Mouse (Mus musculus) bone marrow, adult 2 months (tissue): ENCODE results near the gene Pick1. TPM values are rescaled to one million over a fixed set of nuclear protein-coding genes. Genes with fewer than 3 reads are reported as not detected.
"Not testable (repeated sequence)": the region's sequence is repeated elsewhere in the genome, so short reads cannot be mapped to it uniquely, and the experiment has no call there.

Experiments
- H3K27ac ChIP-seq: fragments of 200-500 bp; 2 replicates; pipeline ENCODE4 v1.5.1; 2012; ENCODE audit warnings: low read depth, mild to moderate bottlenecking, control low read depth, inconsistent platforms, low read length; ENCODE audit not compliant: control insufficient read depth, poor library complexity, insufficient read depth
- H3K4me1 ChIP-seq: fragments of 200-500 bp; 2 replicates; pipeline ENCODE4 v1.6.1; 2011; ENCODE audit warnings: low read length; ENCODE audit not compliant: control insufficient read depth, insufficient read depth
- H3K4me3 ChIP-seq: fragments of 200-500 bp; replicated peaks from 2 replicates; pipeline ENCODE3; 2011; ENCODE audit warnings: mild to moderate bottlenecking, low read depth, low read length, control low read depth; ENCODE audit not compliant: control insufficient read depth
- CTCF ChIP-seq: fragments of 200-500 bp; IDR thresholded peaks from 2 replicates; pipeline ENCODE4 v1.5.1; 2011; ENCODE audit warnings: low read length, control low read depth; ENCODE audit not compliant: control insufficient read depth, insufficient read depth
- POLR2A ChIP-seq: fragments of 200-500 bp; IDR thresholded peaks from 2 replicates; pipeline ENCODE4 v1.6.1; 2011; ENCODE audit warnings: low read depth, mild to moderate bottlenecking, control low read depth, low read length, borderline replicate concordance; ENCODE audit not compliant: control insufficient read depth
- WGBS: fragments of 180-500 bp; shearing (Covaris S2); methylation state at CpG from one replicate; pipeline ENCODE4 v1.1.7; 2018; 5-methylcytosine and 5-hydroxymethylcytosine counted together
- polyA plus RNA-seq: library from polyadenylated mRNA; stranded (reverse); fragments of >200 nt; gene quantifications from 2 replicates; pipeline ENCODE4 v1.2.4, GENCODE M21; 2011; ENCODE audit warnings: low replicate concordance; ENCODE audit not compliant: missing spikeins, insufficient read depth, insufficient read length

Gene Pick1
- polyA plus RNA-seq, 1 experiment: 13.6 TPM

DNA sequence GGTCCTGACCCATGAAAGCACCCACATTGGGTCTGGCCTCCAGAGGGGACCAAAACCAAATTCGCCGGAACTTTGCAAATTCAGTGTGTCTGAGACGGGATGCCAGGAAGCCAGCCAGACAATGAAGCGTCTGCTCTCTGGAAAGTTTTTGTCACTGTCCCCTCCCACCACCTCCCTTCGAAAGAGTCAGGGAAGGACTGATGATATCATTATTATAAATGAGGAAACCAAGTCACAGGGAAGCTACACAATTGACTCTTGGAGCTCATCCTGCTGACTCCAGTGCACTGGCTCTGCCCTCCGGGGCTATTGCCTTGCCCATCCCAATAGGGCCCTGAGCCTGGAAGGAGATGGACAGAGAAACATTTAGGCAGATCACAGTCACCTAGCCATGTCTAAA, 15.4 kb upstream of the Pick1 start:
- Histone ChIP-seq H3K4me1 (no peaks in the 10 kb centered on the region), H3K27ac (no peak overlapping the region), H3K4me3 (no peak overlapping the region)
- WGBS: 80% methylated on average over 6 of the region's 6 CpGs
- TF ChIP-seq POLR2A: no peak
- TF ChIP-seq CTCF: no peak

DNA sequence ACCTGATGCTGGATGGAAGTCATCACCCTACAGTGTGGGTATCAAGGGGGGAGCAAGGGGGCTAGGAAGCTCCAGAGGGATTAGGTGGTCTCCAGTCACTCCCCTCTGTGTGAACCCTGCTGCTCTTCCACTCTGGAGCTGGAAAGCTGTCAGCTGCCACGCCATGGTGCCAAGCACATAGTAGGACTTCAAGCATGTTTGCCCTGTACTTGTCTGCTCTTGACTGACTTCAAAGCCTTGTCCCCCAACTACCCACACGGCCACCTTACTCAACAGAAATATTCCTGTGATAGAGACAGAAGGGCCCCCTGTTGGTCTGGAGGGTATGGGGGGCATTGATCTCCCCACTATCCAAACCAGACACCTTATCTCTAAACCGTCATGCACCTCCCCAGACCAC, 12.8 kb upstream of the Pick1 start:
- WGBS: 59% methylated on average over 3 of the region's 3 CpGs
- Histone ChIP-seq H3K4me1 (no peaks in the 10 kb centered on the region), H3K27ac (no peak overlapping the region), H3K4me3 (no peak overlapping the region)
- no peak for TF ChIP-seq POLR2A

DNA sequence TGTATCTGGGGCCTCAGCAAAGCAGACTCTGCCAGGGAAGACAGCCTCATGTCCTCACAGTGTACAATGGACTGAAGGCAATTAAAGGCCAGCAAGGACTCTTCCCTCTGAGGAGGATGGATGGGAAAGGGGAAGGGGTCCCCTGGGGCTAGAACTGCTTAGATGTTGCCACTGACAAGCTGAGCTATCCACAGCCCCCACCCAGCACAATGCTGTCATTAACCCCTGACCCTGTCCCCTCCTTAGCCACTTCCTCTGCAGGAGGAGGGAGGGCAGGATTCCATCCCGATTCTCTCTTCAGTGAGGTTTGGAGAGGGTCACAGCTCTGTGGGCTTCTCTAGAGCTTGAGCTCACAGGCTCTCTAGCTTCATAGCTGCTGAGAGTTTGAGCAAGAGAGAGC, 9.4 kb upstream of the Pick1 start:
- TF ChIP-seq CTCF (no peak), POLR2A (no peak)
- Histone ChIP-seq H3K4me3 (no peak overlapping the region), H3K4me1 (no peaks in the 10 kb centered on the region), H3K27ac (no peak overlapping the region)
- WGBS: 7% methylated on average over 1 of the region's 1 CpGs

- TF ChIP-seq CTCF (no peak), POLR2A (no peak)
- no peak overlapping the region for H3K27ac ChIP-seq
- H3K4me1 ChIP-seq: no peaks in the 10 kb centered on the region
- no peak overlapping the region for H3K4me3 ChIP-seq
- WGBS: 41% methylated on average over 5 of the region's 5 CpGs
Observed at GRCm38 (mm10) chr15:79223641-79224040, 5.3 kb upstream of the Pick1 start.

DNA sequence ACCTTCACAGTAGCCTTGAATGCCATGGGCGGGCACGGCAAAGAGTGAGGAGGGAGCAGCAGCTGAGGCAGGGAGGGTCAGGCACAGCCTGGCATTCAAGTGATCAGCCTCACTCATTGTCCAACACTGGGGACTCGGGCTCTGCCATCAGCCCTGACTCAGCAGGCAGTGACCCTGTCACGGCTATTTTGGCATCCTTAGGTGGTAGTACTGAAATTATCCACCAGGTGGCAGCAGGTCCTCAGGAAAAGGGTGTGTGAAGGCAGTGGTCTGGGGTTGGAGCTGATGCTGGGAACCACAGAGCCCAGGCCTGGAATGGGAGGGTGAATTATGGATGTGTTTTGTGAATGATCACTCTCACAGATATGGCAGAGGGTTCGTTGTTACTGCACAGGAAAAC, 4.3 kb upstream of the Pick1 start:
- peak; percentile 83 for TF ChIP-seq CTCF
- TF ChIP-seq POLR2A: no peak
- no peak overlapping the region for H3K4me3 ChIP-seq
- H3K27ac ChIP-seq: no peak overlapping the region
- 19% methylated on average over 5 of the region's 5 CpGs for WGBS
- no peaks in the 10 kb centered on the region for H3K4me1 ChIP-seq

GRCm38 (mm10) chr15:79225780-79226179, 3.2 kb upstream of the Pick1 start:
- not testable (repeated sequence) for H3K4me3 ChIP-seq, H3K4me1 ChIP-seq, H3K27ac ChIP-seq
- 38% methylated on average over 2 of the region's 2 CpGs for WGBS

- Histone ChIP-seq H3K27ac (no peak overlapping the region), H3K4me3 (no peak overlapping the region), H3K4me1 (no peaks in the 10 kb centered on the region)
- WGBS: 78% methylated on average over 9 of the region's 9 CpGs
- TF ChIP-seq POLR2A (no peak), CTCF (no peak)
Observed at GRCm38 (mm10) chr15:79235268-79235667, 6.3 kb downstream of the Pick1 start.

DNA sequence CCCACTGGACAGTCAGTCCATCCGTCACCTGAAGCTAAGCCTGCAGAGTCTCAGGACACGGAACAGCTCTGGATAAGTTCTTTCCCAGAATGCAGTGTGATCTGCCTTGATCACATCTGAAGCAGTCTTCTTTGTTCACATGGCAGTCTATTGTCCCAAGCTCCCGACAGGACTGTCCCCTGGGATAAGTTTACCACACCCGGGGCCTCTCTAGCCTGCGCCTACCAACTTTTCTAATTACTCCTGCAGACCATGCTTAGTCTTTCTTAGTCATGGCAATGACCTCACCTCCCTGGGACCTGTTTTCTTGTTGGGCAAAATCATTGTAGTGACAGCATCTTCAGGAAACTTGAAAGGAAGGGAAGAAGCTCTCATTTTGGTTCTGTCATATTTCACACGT, 9.1 kb downstream of the Pick1 start:
- Histone ChIP-seq H3K27ac (no peak overlapping the region), H3K4me3 (no peak overlapping the region), H3K4me1 (no peaks in the 10 kb centered on the region)
- TF ChIP-seq POLR2A (no peak), CTCF (no peak)
- 89% methylated on average over 6 of the region's 6 CpGs for WGBS

DNA sequence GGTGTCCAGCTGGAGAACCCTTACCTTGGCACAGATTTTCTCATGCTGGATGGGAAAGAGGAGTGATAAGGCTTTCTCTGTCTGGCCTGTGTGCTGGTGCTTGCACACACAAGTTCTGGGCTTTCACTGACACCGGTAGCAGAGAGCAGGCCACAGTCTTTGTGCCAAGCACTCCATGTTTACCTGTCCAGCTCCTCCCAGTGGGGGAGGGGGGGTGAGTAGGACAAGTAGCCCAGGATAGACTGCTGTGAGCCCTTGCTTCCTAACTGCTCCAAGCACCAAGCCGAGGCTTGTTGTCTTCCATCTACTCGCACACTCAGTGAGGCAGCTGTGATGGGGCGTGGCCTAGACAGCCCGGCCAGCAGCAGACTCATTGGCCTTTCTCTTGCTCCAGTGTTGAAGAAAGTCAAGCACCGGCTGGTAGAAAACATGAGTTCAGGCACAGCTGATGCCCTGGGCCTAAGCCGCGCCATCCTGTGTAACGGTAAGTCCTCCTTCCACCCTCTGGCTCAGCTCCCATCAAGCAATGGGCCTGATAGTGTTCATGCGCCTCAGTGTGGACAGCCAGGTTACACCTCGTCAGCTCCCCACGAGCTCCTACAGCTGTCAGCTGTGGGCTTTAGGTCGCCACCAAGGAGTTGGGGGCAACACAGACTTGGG, 13.7 kb downstream of the Pick1 start:
- no peak overlapping the region for H3K27ac ChIP-seq
- no peak overlapping the region for H3K4me3 ChIP-seq
- H3K4me1 ChIP-seq: no peaks in the 10 kb centered on the region
- 73% methylated on average over 13 of the region's 13 CpGs for WGBS
- TF ChIP-seq POLR2A (no peak), CTCF (no peak)
